Mouse (Mus musculus): ENCODE measurements at regions not wholly inside any gene's neighbourhood (a gene's known extent, or its start where the extent isn't known, plus 50 kb on each side); places are given as distances from the start of the nearest gene placed in this dataset.
"Not testable (repeated sequence)": the region's sequence is repeated elsewhere in the genome, so short reads cannot be mapped to it uniquely, and the experiment has no call there.

DNA sequence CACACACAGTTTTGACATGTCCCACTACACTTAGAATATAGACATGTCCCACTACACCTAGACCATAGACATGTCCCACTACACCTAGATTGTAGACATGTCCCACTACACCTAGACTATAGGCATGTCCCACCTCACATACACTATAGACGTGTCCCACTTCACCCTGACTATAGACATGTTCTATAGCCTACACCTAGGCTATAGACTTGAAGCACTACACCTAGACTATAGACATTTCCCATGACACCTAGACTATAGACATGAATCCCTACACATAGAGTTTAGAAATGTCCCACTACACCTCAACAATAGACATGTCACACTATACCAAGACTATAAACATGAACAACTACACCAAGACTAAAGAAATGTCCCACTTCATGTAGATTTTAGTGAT is 2580.9 kb downstream of the Gm37988 start:
- Histone ChIP-seq H3K9ac (no peak overlapping the region), H3K4me1 (ENCODE audit: insufficient read depth) (no peaks in the 10 kb centered on the region), H3K4me3 (ENCODE audit: low read depth, low read length) (no peak overlapping the region), H3K27ac (ENCODE audit: low read depth, low read length) (no peak overlapping the region), H3K36me3 (ENCODE audit: insufficient read depth) (no peaks in the 10 kb centered on the region), H3K27me3 (ENCODE audit: insufficient read depth, low read length) (no peaks in the 10 kb centered on the region), H3K4me2 (ENCODE audit: low read depth) (no peak overlapping the region), H3K9me3 (ENCODE audit: low read length) (no peaks in the 10 kb centered on the region)
- WGBS = 100% methylated on average over 1 of the region's 1 CpGs
- ATAC-seq (no peak), DNase-seq (no peak)
- TF ChIP-seq CTCF (IDR thresholded peaks at IDR 0.05; ENCODE audit: low read depth) = no peak

DNA sequence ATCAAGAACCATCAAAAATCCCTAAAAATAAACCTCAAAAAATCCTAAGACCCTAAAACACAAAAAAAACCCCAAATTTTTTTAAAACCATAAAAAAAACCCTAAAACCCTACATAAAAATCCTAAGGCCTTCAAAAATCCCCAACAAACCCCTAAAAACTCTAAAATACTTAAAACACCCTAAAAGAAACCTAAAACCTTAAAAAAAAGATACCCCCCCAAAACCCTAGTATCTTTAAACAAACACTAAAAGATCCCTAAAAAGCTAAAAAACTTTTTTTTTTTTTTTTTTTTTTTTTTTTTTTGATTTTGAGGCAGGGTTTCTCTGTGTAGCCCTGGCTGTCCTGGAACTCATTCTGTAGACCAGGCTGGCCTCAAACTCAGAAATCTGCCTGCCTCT is 2585.8 kb downstream of the Gm37988 start:
- TF ChIP-seq CTCF (IDR thresholded peaks at IDR 0.05; ENCODE audit: low read depth) = no peak
- no peaks in the 10 kb centered on the region for H3K4me1 ChIP-seq (ENCODE audit: insufficient read depth)
- no peaks in the 10 kb centered on the region for H3K27me3 ChIP-seq (ENCODE audit: insufficient read depth, low read length)
- H3K27ac ChIP-seq (ENCODE audit: low read depth, low read length) = no peak overlapping the region
- DNase-seq = no peak
- no peaks in the 10 kb centered on the region for H3K9me3 ChIP-seq (ENCODE audit: low read length)
- H3K4me3 ChIP-seq (ENCODE audit: low read depth, low read length) = no peak overlapping the region
- H3K4me2 ChIP-seq (ENCODE audit: low read depth) = no peak overlapping the region
- no peak for ATAC-seq
- no peaks in the 10 kb centered on the region for H3K36me3 ChIP-seq (ENCODE audit: insufficient read depth)
- H3K9ac ChIP-seq = no peak overlapping the region

DNA sequence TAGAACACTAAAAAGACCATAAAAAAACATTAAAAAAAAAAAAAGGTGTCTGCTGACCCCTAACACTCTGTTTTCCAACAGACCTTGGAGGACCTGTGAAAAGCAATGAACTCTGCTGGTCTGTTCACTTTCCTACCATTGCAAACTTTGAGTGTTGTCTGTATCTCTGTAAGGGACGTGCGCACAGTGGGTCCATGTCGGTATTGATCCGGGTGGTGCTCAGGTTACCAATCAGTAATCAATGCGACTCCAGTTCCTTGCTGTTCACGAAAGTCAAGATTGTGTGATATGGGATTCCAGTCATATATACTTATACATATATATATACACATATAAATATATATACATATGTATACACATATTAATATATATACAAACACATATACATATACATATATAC is 2586.5 kb downstream of the Gm37988 start:
- H3K36me3 ChIP-seq (ENCODE audit: insufficient read depth) = no peaks in the 10 kb centered on the region
- over 99% methylated on average over 6 of the region's 6 CpGs for WGBS
- H3K27ac ChIP-seq (ENCODE audit: low read depth, low read length) = no peak overlapping the region
- H3K27me3 ChIP-seq (ENCODE audit: insufficient read depth, low read length) = no peaks in the 10 kb centered on the region
- no peak for TF ChIP-seq CTCF (IDR thresholded peaks at IDR 0.05; ENCODE audit: low read depth)
- no peaks in the 10 kb centered on the region for H3K4me1 ChIP-seq (ENCODE audit: insufficient read depth)
- no peak overlapping the region for H3K9ac ChIP-seq
- peak; percentile 16 for DNase-seq
- H3K4me2 ChIP-seq (ENCODE audit: low read depth) = no peak overlapping the region
- ATAC-seq = no peak
- no peak overlapping the region for H3K4me3 ChIP-seq (ENCODE audit: low read depth, low read length)
- H3K9me3 ChIP-seq (ENCODE audit: low read length) = no peaks in the 10 kb centered on the region

DNA sequence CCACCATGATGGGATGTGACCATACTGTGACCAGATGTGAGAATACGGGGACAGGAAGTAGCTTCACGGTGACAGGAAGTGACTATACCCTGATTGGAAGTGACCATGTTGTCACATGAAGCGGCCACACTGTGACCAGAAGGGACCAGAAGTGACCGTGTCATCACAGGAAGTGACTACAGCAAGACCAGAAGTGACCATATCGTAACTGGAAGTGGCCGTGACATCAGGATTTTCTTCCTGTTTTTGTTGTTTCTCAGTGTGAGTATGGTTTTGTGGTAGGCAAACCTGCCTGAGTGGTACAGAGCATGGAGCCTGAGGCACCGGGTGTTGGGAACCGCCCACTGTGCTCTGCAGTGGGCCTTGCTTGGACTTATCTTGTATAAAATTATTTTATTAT is 2587.8 kb downstream of the Gm37988 start:
- Histone ChIP-seq H3K9me3 (ENCODE audit: low read length) (no peaks in the 10 kb centered on the region), H3K4me3 (ENCODE audit: low read depth, low read length) (no peak overlapping the region), H3K4me2 (ENCODE audit: low read depth) (no peak overlapping the region), H3K27me3 (ENCODE audit: insufficient read depth, low read length) (no peaks in the 10 kb centered on the region), H3K9ac (no peak overlapping the region), H3K4me1 (ENCODE audit: insufficient read depth) (no peaks in the 10 kb centered on the region), H3K36me3 (ENCODE audit: insufficient read depth) (no peaks in the 10 kb centered on the region), H3K27ac (ENCODE audit: low read depth, low read length) (no peak overlapping the region)
- DNase-seq (peak; percentile 3), ATAC-seq (no peak)
- 98% methylated on average over 8 of the region's 8 CpGs for whole genome bisulfite sequencing
- no peak for TF ChIP-seq CTCF (IDR thresholded peaks at IDR 0.05; ENCODE audit: low read depth)

DNA sequence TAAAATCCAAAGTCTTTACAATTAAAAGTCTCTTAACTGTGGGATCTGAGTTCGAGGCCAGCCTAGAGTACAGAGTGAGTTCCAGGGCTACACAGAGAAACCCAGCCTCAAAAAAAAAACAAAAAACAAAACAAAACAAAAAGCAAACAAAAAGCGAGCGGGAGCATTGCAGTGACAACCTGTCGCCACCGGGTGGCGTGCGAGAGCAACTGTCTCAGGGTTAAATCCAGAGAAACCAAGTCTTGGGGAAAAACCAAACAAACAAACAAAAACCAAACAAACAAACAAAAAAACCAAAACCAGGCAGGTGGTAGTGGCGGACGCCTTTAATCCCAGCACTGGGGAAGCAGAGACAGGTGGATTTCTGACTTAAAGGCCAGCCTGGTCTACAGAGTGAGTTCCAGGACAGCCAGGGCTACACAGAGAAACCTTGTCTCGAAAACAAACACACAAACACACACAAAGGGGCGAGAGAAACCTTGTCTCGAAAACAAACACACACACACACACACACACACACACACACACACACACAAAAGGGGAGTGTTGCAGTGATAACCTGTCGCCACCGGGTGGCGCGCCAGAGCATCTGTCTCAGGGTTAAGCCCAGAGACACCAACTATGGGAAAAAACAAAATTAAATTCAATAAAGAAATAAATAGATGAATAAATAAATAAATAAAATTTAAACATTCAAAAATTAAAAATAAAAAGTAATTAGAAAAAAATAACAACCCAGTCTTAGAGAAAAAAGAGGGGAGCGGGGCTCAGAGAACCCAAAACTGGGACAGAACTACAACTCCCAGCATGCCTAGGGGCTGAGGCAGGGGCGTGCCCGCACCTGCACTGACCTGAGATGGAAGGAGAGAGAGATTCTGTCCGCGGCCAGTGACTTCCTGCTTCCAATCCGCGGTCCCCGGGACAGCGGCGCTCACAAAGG is 2589.4 kb downstream of the Gm37988 start:
- Histone ChIP-seq H3K9ac (peak overlapping the region; percentile 66), H3K4me1 (ENCODE audit: insufficient read depth) (no peaks in the 10 kb centered on the region), H3K4me2 (ENCODE audit: low read depth) (peak overlapping the region; percentile 44), H3K4me3 (ENCODE audit: low read depth, low read length) (peak overlapping the region; percentile 64), H3K27ac (ENCODE audit: low read depth, low read length) (peak overlapping the region; percentile 88), H3K27me3 (ENCODE audit: insufficient read depth, low read length) (no peaks in the 10 kb centered on the region), H3K36me3 (ENCODE audit: insufficient read depth) (no peaks in the 10 kb centered on the region), H3K9me3 (ENCODE audit: low read length) (no peaks in the 10 kb centered on the region)
- ATAC-seq (peak; percentile 81), DNase-seq (peak; percentile 86)
- 16% methylated on average over 26 of the region's 26 CpGs for WGBS
- TF ChIP-seq CTCF (IDR thresholded peaks at IDR 0.05; ENCODE audit: low read depth) = peak; percentile 73

DNA sequence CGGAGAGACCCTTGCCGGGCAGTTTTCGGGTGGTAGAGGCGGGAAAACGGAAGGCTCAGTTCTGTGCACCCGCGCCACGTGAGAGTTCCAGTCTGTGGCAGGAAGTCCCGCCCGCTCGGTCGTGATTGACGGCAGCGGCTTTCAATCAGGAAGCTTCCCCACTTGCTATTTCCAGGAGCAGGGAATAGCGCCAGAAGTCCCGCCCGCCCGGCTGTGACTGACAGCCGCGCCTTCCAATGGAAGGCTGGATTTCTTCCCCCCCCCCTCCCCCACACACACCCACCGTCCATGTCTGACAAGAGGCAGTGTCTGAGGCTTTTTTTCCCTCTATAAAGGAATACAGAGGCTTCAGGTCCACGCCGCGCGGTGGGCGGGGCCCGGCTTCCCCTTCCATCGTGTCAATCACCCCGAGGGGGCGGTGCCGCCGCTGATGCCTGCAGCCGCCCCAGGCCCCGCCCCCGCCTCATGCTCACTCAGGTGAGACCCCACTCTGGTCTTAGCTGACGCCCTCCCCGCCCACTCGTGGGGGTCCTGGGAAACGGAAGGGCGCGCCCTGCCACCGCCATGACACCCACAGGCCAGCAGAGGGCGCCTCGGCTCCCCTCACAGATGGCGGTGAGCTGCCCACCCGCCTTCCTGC is 2590.2 kb downstream of the Gm37988 start:
- ATAC-seq = peak; percentile 97
- Histone ChIP-seq H3K27me3 (ENCODE audit: insufficient read depth, low read length) (no peaks in the 10 kb centered on the region), H3K36me3 (ENCODE audit: insufficient read depth) (no peaks in the 10 kb centered on the region), H3K9me3 (ENCODE audit: low read length) (no peaks in the 10 kb centered on the region), H3K4me1 (ENCODE audit: insufficient read depth) (no peaks in the 10 kb centered on the region), H3K4me2 (ENCODE audit: low read depth) (peak overlapping the region; percentile 48), H3K27ac (ENCODE audit: low read depth, low read length) (peak overlapping the region; percentile 93), H3K9ac (peak overlapping the region; percentile 76), H3K4me3 (ENCODE audit: low read depth, low read length) (peak overlapping the region; percentile 64)
- WGBS = under 1% methylated on average over 44 of the region's 46 CpGs
- DNase-seq = peak; percentile 99
- TF ChIP-seq CTCF (IDR thresholded peaks at IDR 0.05; ENCODE audit: low read depth) = peak; percentile 92

DNA sequence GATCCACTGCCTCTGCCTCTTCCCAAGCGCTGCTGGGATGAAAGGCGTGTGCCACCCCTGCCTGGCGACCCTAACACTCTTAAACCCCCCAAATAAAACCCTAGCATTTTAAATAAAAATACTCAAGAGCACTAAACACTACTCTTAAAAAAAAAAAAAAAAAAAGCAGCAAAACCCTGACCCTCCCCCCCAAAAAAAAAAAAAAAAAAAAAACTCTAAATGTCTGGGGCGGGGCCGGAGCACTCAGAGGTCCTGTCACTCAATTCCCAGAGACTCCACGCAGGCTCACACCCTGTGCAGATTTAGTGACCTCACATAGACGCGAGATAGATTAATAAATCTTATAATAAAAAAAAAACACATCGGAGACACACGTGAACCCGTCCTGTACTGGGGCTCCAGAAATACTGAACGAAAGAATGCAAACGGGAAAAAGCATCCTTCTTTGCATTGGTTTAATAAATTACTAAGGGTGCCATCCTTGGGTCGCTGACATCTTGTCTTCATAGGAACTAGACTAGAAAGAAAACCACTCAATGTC is 2591.1 kb downstream of the Gm37988 start:
- no peaks in the 10 kb centered on the region for H3K9me3 ChIP-seq (ENCODE audit: low read length)
- no peaks in the 10 kb centered on the region for H3K27me3 ChIP-seq (ENCODE audit: insufficient read depth, low read length)
- TF ChIP-seq CTCF (IDR thresholded peaks at IDR 0.05; ENCODE audit: low read depth) = no peak
- peak overlapping the region; percentile 64 for H3K4me3 ChIP-seq (ENCODE audit: low read depth, low read length)
- no peaks in the 10 kb centered on the region for H3K4me1 ChIP-seq (ENCODE audit: insufficient read depth)
- ATAC-seq = no peak
- WGBS = 62% methylated on average over 14 of the region's 14 CpGs
- H3K27ac ChIP-seq (ENCODE audit: low read depth, low read length) = peak overlapping the region; percentile 93
- peak overlapping the region; percentile 76 for H3K9ac ChIP-seq
- DNase-seq = no peak
- H3K36me3 ChIP-seq (ENCODE audit: insufficient read depth) = no peaks in the 10 kb centered on the region
- H3K4me2 ChIP-seq (ENCODE audit: low read depth) = peak overlapping the region; percentile 48

DNA sequence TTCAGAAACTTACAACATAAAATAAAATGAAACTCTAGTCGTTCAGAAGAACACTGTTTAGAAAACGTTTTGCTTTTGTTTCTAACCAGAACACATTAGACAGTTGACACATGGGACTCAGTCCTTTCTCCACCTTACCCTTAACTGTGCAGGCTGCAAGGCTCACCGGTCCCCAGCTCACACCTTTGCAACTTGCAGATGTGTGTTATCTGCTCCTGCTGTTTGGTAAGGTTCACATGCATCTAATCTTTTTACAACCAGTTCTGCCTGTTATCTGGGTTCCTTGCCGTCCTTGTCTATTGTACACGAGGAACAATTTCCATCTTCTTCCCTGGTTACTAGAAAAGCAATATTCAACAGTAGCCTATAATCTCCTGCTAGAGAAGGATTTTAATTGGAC is 2598.0 kb downstream of the Gm37988 start:
- H3K9me3 ChIP-seq (ENCODE audit: low read length); DNase-seq; H3K36me3 ChIP-seq (ENCODE audit: insufficient read depth); H3K4me1 ChIP-seq (ENCODE audit: insufficient read depth); H3K4me2 ChIP-seq (ENCODE audit: low read depth); H3K4me3 ChIP-seq (ENCODE audit: low read depth, low read length); ATAC-seq; H3K27ac ChIP-seq (ENCODE audit: low read depth, low read length); H3K27me3 ChIP-seq (ENCODE audit: insufficient read depth, low read length); H3K9ac ChIP-seq: not testable (repeated sequence)
- WGBS = 74% methylated on average over 5 of the region's 5 CpGs

All from forebrain, postnatal 0 days (tissue).